Mouse (Mus musculus) neural tube, embryonic 14.5 days (tissue): ENCODE results near the gene Ccdc144b. TPM values are rescaled to one million over a fixed set of nuclear protein-coding genes. Genes with fewer than 3 reads are reported as not detected.
A peak's percentile ranks its signal among the peaks of the same experiment; 100 is the strongest.

Experiments
- ATAC-seq: fragments of 200-750 bp; cut with Nextera tagmentation; 2 replicates; pipeline ENCODE4 v1.8.0; 2017; ENCODE audit warnings: low read depth, mild to moderate bottlenecking, moderate TSS enrichment, moderate library complexity
- H3K27ac ChIP-seq: fragments of 300-500 bp; sonication (generic); 2 replicates; pipeline ENCODE4 v1.5.1; 2014; ENCODE audit warnings: low read depth, mild to moderate bottlenecking, control low read depth, low read length, moderate library complexity, mixed read lengths
- H3K27me3 ChIP-seq: fragments of 300-500 bp; sonication (generic); 2 replicates; pipeline ENCODE4 v1.6.1; 2014; ENCODE audit warnings: low read length; ENCODE audit not compliant: control insufficient read depth, insufficient read depth
- H3K36me3 ChIP-seq: fragments of 300-500 bp; sonication (generic); 2 replicates; pipeline ENCODE4 v1.6.1; 2014; ENCODE audit warnings: low read length, mixed read lengths; ENCODE audit not compliant: control insufficient read depth, insufficient read depth
- H3K4me1 ChIP-seq: fragments of 300-500 bp; sonication (generic); 2 replicates; pipeline ENCODE4 v1.6.1; 2014; ENCODE audit warnings: low read length; ENCODE audit not compliant: control insufficient read depth, insufficient read depth
- H3K4me2 ChIP-seq: fragments of 300-500 bp; sonication (generic); 2 replicates; pipeline ENCODE4 v1.6.1; 2014; ENCODE audit warnings: mild to moderate bottlenecking, low read depth, low read length, control low read depth
- H3K4me3 ChIP-seq: fragments of 300-500 bp; sonication (generic); 2 replicates; pipeline ENCODE4 v1.5.1; 2014; ENCODE audit warnings: low read depth, low read length, control low read depth, mixed read lengths
- H3K9ac ChIP-seq: fragments of 300-500 bp; sonication (generic); replicated peaks from 2 replicates; pipeline ENCODE4 v1.6.1; 2014; ENCODE audit warnings: low read depth, mild to moderate bottlenecking, control low read depth, low read length, mixed read lengths
- H3K9me3 ChIP-seq: fragments of 300-500 bp; sonication (generic); 2 replicates; pipeline ENCODE4 v1.6.1; 2016; ENCODE audit warnings: low read length; ENCODE audit not compliant: control insufficient read depth
- WGBS: fragments of 180-500 bp; shearing (Covaris S2); extraction: QIAGEN DNeasy Blood & Tissue Kit; methylation state at CpG from one replicate; pipeline ENCODE4 v1.1.7; 2014; 5-methylcytosine and 5-hydroxymethylcytosine counted together
- polyA plus RNA-seq: library from polyadenylated mRNA; unstranded; fragments of >200 nt; fragmentation: Nextera tagmentation; extraction: Ambion mirVana; gene quantifications from 2 replicates; pipeline ENCODE4 v1.2.1, GENCODE M21; 2014

Gene Ccdc144b
- polyA plus RNA-seq, 1 experiment from 2014 or later = not detected

DNA sequence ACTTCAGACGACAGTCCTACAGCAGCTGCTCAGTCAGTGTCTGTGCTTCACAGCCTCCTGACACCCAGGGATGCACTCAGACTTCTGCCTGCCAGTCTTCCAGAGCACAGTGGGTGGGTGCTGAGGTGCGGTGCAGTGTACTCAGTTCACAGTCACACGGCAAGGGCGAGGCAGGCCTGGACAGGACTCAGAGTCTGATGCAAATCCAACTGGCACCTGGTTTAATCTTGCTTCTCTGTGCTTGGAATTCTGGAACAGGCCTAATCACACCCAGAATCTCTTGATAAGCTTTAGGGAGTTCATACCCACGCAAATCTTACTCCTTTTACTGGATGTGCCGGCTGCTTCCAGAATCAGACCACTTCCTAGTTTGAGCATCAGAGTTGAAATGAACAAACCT, 22.1 kb upstream of the Ccdc144b start:
- peaks cover 60% of the 10 kb centered on the region for H3K36me3 ChIP-seq
- H3K4me3 ChIP-seq = no peak overlapping the region
- no peaks in the 10 kb centered on the region for H3K27me3 ChIP-seq
- H3K9me3 ChIP-seq = no peaks in the 10 kb centered on the region
- H3K27ac ChIP-seq = no peak overlapping the region
- no peak for ATAC-seq
- no peak overlapping the region for H3K4me2 ChIP-seq
- H3K4me1 ChIP-seq = no peaks in the 10 kb centered on the region
- over 99% methylated on average over 6 of the region's 6 CpGs for WGBS
- no peak overlapping the region for H3K9ac ChIP-seq

DNA sequence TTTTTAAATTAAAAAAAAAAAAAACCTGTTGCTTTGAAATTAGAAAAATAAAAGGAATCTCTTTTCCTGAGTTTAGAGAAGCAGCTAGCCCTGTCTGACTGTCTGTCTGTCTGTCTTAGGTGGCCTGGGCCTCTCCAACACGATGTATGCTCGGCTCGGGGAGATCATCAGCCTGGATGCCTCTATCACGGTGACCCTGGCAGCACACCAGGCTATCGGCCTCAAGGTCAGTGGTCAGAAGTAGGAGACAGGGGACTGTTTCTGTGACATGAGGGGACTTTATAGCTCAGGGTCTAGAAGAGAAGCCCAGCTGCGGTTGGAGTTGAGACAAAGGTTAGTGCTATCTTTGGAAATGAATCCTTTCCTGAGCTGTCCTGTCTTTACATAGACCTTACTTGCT, 20.9 kb upstream of the Ccdc144b start:
- no peaks in the 10 kb centered on the region for H3K27me3 ChIP-seq
- 90% methylated on average over 6 of the region's 6 CpGs for WGBS
- H3K4me3 ChIP-seq = no peak overlapping the region

DNA sequence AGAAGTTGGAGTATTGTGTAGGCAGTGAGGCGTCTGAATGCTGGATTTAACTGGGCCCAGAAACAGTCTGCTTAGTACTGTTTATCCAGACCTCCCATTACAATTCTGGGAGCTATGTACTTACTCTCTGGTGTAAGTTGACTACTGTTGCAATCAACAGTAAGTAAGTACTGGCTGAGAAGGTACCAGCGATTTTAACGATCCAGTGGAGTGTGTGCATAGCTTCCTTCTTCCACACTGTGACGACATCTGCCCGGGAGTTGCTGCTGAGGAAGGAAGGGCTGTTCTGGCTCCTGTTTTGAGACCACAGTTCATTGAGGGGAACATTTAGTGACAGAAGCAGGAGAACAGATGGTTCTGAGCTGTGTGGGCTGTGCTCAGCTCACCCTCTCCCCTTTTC, 17.7 kb upstream of the Ccdc144b start:
- no peak overlapping the region for H3K9ac ChIP-seq
- H3K4me3 ChIP-seq = no peak overlapping the region
- H3K9me3 ChIP-seq = no peaks in the 10 kb centered on the region
- H3K27ac ChIP-seq = no peak overlapping the region
- H3K27me3 ChIP-seq = no peaks in the 10 kb centered on the region
- peaks cover 22% of the 10 kb centered on the region; the same call in 1 of the 2 replicates for H3K36me3 ChIP-seq
- peaks cover 10% of the 10 kb centered on the region for H3K4me1 ChIP-seq
- no peak overlapping the region for H3K4me2 ChIP-seq
- ATAC-seq = no peak
- WGBS = 94% methylated on average over 5 of the region's 5 CpGs

More for the DNA sequence above, 20.9 kb upstream of the Ccdc144b start:
- H3K9me3 ChIP-seq = no peaks in the 10 kb centered on the region
- H3K36me3 ChIP-seq = peaks cover 50% of the 10 kb centered on the region
- H3K9ac ChIP-seq = no peak overlapping the region
- H3K4me1 ChIP-seq = no peaks in the 10 kb centered on the region
- H3K4me2 ChIP-seq = no peak overlapping the region
- H3K27ac ChIP-seq = no peak overlapping the region
- ATAC-seq = no peak

DNA sequence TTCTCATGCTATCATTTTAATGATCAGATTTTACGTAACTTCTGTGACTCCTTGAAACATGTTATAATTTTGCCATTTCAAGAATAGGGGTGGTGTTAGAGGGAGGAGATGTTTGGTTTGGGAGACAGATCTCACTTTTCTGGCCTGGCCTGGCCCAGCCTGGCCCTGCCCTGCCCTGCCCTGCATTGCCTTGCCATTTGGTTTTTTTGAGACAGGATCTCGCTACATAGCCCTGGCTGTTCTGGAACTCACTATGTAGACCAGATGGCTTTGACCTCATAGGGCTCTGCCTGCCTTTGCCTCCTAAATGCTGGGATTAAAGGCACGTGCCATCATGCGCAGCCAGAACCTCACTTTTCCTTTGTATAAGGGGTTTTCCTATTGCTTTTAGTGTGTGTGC, 17.1 kb upstream of the Ccdc144b start:
- 95% methylated on average over 4 of the region's 4 CpGs for WGBS
- no peak overlapping the region for H3K9ac ChIP-seq
- H3K4me2 ChIP-seq = no peak overlapping the region
- no peaks in the 10 kb centered on the region for H3K27me3 ChIP-seq
- H3K4me1 ChIP-seq = peaks cover 10% of the 10 kb centered on the region
- ATAC-seq = no peak
- H3K36me3 ChIP-seq = peaks cover 18% of the 10 kb centered on the region; the same call in 1 of the 2 replicates
- no peak overlapping the region for H3K27ac ChIP-seq
- no peaks in the 10 kb centered on the region for H3K9me3 ChIP-seq
- no peak overlapping the region for H3K4me3 ChIP-seq

DNA sequence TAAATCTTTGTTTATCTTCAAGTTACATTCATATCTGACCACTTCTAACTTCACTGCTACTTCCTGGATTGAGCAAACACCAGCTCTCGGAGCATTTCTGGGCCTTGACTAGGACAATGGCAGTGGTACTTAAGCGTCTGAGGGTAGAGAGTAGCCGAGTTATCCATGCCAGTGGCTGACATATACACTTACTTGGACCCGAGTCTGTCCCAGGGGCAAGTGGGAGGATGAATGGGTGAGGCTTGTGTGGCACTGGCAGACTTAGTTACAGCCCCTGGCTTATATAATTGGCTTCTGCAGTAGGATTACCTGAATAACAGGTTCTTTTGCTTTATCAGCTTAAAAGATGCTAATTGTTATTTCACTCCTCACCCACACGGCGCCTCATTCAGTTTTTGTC, 14.4 kb upstream of the Ccdc144b start:
- H3K4me2 ChIP-seq = no peak overlapping the region
- H3K27me3 ChIP-seq = no peaks in the 10 kb centered on the region
- no peak overlapping the region for H3K9ac ChIP-seq
- H3K4me3 ChIP-seq = no peak overlapping the region
- H3K27ac ChIP-seq = no peak overlapping the region
- 0 out of 2 replicates have a peak, but pooled peaks cover 4% of the 10 kb centered on the region for H3K36me3 ChIP-seq
- peaks cover 10% of the 10 kb centered on the region for H3K4me1 ChIP-seq
- H3K9me3 ChIP-seq = no peaks in the 10 kb centered on the region
- ATAC-seq = no peak
- WGBS = 90% methylated on average over 6 of the region's 6 CpGs

DNA sequence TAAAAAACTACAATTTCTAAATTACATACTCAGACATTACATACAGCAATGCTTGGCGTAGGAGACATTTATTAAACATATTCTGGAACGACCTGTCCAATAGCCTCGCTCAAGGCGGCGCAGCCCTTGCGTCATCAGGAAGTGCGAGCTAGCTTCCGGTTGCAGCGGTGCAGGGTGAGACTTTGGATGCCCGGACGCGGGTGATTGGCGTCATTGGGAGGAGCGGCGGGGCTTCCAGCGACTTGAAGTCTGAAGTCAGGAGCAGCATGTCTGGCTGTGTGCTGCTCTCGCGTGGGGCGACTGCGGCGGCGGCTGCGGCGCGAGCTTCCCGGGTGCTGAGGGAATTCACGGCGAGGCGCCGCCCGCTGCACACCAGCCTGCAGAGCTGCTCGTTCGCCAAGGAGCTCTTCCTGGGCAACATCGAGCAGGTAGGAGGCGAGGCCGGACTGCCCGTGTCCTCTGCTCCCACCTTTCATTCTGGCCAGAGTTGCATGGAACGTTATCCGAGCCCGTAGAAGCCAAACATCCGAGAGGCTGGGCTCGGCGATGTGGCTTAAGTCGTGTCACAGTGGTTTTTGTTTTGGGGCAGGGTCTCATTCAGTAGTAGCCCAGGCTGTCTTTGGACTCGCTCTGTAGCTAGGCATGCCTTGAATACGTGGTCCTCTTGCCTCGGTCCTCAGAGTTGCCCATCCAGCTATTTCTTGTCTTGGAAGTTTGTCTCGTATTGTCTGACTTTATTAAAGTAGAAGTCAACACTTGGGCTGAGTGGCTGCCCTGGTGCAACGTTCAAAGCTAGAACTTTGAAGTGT, 12.7 kb upstream of the Ccdc144b start, which contains the start of gene Acad9:
TSS of gene Acad9 (plus strand) at position 137 of the 809 bp plus-strand sequence.
- ATAC-seq = peak; percentile 100
- Histone ChIP-seq H3K4me1 (peaks cover 10% of the 10 kb centered on the region), H3K27me3 (peaks cover 4% of the 10 kb centered on the region; the same call in 1 of the 2 replicates), H3K4me2 (peak within 1 kb of the TSS; percentile 74), H3K9me3 (no peaks in the 10 kb centered on the region), H3K4me3 (peak within 1 kb of the TSS; percentile 94), H3K9ac (peak within 1 kb of the TSS; percentile 88), H3K36me3 (0 out of 2 replicates have a peak, but pooled peaks cover 1% of the 10 kb centered on the region), H3K27ac (peak within 1 kb of the TSS; percentile 75; the same call in 1 of the 2 replicates)
- WGBS = under 1% methylated on average over 49 of the region's 49 CpGs

DNA sequence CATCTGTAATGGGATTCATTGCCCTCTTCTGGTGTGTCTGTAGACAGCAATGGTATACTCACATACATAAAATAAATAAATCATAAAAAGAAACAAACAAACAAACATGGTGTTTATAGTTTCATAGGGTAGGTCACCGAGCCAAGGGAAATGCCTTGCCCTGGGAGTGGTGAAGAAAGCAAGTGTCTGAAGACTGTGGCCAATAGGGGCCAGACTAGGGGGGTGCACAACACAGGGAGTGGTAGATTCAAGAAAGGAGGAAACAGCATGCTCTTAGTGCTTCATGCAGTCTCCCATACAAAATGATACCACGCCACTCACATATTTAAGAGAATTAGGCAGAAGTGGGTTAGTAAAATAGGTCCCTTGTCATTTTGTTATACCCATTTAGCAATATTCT, 11.8 kb upstream of the Ccdc144b start:
- H3K9ac ChIP-seq = no peak overlapping the region; the same call in 1 of the 2 replicates
- no peak overlapping the region for H3K27ac ChIP-seq
- no peaks in the 10 kb centered on the region for H3K9me3 ChIP-seq
- peaks cover 10% of the 10 kb centered on the region for H3K4me1 ChIP-seq
- no peaks in the 10 kb centered on the region for H3K36me3 ChIP-seq
- 98% methylated on average over 2 of the region's 2 CpGs for WGBS
- ATAC-seq = no peak
- peaks cover 4% of the 10 kb centered on the region; the same call in 1 of the 2 replicates for H3K27me3 ChIP-seq
- peak overlapping the region; percentile 94 for H3K4me3 ChIP-seq
- H3K4me2 ChIP-seq = peak overlapping the region; percentile 74

DNA sequence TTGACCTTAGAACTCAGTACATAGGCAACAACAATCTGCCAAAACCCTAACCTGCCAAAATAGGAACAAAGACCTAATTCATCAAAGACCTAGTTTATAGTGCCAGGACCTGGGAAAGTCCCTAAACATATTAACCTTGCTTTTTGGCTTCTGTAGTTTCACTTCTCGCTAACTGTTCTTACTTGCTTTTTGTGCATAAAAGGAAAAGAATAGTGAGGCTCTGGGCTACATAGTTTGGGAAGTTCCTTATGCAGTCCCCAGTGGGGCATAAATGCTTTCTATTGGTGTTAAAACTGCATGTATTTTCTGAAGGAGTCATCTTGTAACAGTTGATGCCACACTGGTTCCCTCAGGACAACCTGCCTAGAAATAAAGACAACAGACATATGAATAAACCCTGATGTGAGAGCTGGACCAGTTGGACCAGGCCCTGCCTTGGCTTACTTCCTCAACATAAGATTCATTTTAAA, 11.3 kb upstream of the Ccdc144b start:
- Histone ChIP-seq H3K4me1 (peaks cover 10% of the 10 kb centered on the region), H3K9me3 (no peaks in the 10 kb centered on the region), H3K4me2 (no peak overlapping the region), H3K4me3 (no peak overlapping the region), H3K36me3 (no peaks in the 10 kb centered on the region), H3K27ac (no peak overlapping the region), H3K27me3 (peaks cover 4% of the 10 kb centered on the region; the same call in 1 of the 2 replicates), H3K9ac (no peak overlapping the region)
- no peak for ATAC-seq
- 100% methylated on average over 1 of the region's 1 CpGs for WGBS
